Mouse (Mus musculus) induced T-regulatory cell, adult 2 months (primary cell): ENCODE measurements around the gene Olfr235.
"Not testable (repeated sequence)": the region's sequence is repeated elsewhere in the genome, so short reads cannot be mapped to it uniquely, and the experiment has no call there.

Experiments
- DNase-seq: peaks from one replicate; pipeline ENCODE4 v3.0.0-alpha.2; 2012; ENCODE audit warnings: low read depth

Olfr235 gene

GRCm38 (mm10) chr19:12260732-12261131 lies at the start of gene Olfr235:
Olfr235 (plus strand) TSS chr19:12261032.
- DNase-seq: no peak

- DNase-seq: not testable (repeated sequence)
Measured at GRCm38 (mm10) chr19:12232496-12232895, 28.3 kb upstream of the Olfr235 start, which contains the start of gene Olfr1432. Olfr1432 (minus strand) TSS chr19:12232596.

GRCm38 (mm10) chr19:12241559-12241958 lies 19.3 kb upstream of the Olfr235 start, which contains the start of gene Olfr262:
Olfr262 (minus strand) TSS chr19:12241659.
- no peak for DNase-seq

- DNase-seq: no peak
Measured at GRCm38 (mm10) chr19:12279554-12279953, 18.7 kb downstream of the Olfr235 start, which contains the start of gene Olfr1434. Olfr1434 (plus strand) TSS chr19:12279854.

DNA sequence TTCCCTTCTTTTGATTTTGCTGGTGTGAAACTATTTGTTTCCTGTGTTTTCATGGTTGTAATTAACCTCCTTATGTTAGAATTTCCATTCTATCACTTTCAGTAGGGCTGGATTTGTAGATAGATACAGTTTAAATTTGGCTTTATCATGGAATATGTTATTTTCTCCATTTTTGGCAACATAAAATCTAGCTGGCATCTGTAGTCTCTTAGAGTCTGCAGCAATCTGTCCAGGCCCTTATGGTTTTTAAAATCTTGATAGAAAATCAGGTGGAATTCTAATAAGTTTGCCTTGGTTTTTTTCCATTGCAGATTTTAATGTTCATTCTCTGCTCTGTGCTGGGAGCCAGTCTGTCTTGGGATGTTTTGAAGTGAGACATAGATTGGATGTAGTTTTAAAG lies 32.1 kb downstream of the Olfr235 start:
- DNase-seq: no peak

GRCm38 (mm10) chr19:12299030-12299429 lies 38.2 kb downstream of the Olfr235 start, which contains the start of gene Olfr1436:
Olfr1436 (minus strand) TSS chr19:12299130.
- DNase-seq: not testable (repeated sequence)
